Mouse (Mus musculus) olfactory bulb, adult 2 months (tissue): ENCODE data around the gene Msh5. TPM values are rescaled to one million over a fixed set of nuclear protein-coding genes. Genes with fewer than 3 reads are reported as not detected.

Experiments
- H3K27ac ChIP-seq: fragments of 200-500 bp; 2 replicates; pipeline ENCODE4 v1.5.1; 2012; ENCODE audit warnings: low read depth, low read length; ENCODE audit not compliant: insufficient read depth
- H3K4me1 ChIP-seq: fragments of 200-500 bp; 2 replicates; pipeline ENCODE4 v1.6.1; 2012; ENCODE audit warnings: low read length; ENCODE audit not compliant: control insufficient read depth, insufficient read depth
- H3K4me3 ChIP-seq: fragments of 200-500 bp; 2 replicates; pipeline ENCODE4 v1.5.1; 2012; ENCODE audit warnings: mild to moderate bottlenecking, low read depth, low read length, moderate library complexity; ENCODE audit not compliant: insufficient read depth
- CTCF ChIP-seq: fragments of 200-500 bp; IDR thresholded peaks from 2 replicates; pipeline ENCODE4 v1.5.1; 2012; ENCODE audit warnings: low read depth, mild to moderate bottlenecking, low read length, moderate library complexity; ENCODE audit not compliant: insufficient read depth
- POLR2A ChIP-seq: fragments of 200-500 bp; IDR thresholded peaks from 2 replicates; pipeline ENCODE4 v1.6.1; 2012; ENCODE audit warnings: mild to moderate bottlenecking, low read depth, low read length, moderate library complexity; ENCODE audit not compliant: insufficient read depth
- WGBS: fragments of 180-500 bp; shearing (Covaris S2); methylation state at CpG from one replicate; pipeline ENCODE4 v1.1.7; 2018; 5-methylcytosine and 5-hydroxymethylcytosine counted together
- polyA plus RNA-seq: library from polyadenylated mRNA; stranded (reverse); fragments of >200 nt; gene quantifications from 2 replicates; pipeline ENCODE4 v1.2.4, GENCODE M21; 2012; ENCODE audit warnings: low replicate concordance; ENCODE audit not compliant: missing spikeins, insufficient read depth, insufficient read length

The Msh5 gene
- not detected in 2 replicates for polyA plus RNA-seq

DNA sequence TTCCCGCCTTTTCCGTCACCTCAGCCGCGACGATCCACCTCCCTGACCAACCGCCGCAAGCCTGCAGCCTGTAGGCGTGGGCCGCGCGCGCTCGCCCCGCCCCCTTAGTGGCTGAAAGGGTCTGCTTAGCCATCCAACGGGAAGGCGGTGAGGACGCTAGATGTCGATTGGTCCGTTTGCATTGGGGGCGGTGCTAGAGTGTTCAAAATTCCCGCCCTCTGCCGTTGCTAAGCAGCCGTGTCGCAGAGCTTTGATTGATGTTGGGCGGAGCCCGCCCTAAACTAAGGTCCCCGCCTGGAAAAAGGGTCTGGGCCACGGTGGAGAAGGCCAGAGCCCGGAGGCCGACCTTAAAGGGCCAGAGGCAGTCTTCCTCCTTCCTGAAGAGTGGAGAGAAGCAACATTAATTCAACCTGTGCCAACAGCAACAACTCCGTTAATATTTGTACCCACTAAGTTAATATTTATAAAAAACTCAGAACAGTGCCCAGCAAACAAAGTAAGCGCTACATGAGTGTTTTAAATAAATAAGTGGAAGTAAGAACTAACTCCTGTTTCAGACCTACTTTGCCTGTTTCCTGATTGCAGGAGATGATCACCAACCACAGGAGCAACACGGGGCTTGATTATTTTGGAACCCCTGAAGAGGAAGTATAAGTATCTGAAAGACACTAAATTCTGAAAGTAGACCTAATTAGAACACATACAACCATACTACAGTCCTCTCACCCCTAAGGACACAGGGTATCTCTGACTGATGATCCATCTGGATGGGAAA lies at the start of gene Msh5:
Gene Msh5 (minus strand): TSS at position 65 of the 775 bp plus-strand sequence.
- Histone ChIP-seq H3K27ac (no peak within 1 kb of the TSS), H3K4me1 (peaks cover 31% of the 10 kb centered on the region), H3K4me3 (peak within 1 kb of the TSS; percentile 73)
- TF ChIP-seq POLR2A (no peak), CTCF (no peak)
- WGBS = 2% methylated on average over 33 of the region's 33 CpGs

DNA sequence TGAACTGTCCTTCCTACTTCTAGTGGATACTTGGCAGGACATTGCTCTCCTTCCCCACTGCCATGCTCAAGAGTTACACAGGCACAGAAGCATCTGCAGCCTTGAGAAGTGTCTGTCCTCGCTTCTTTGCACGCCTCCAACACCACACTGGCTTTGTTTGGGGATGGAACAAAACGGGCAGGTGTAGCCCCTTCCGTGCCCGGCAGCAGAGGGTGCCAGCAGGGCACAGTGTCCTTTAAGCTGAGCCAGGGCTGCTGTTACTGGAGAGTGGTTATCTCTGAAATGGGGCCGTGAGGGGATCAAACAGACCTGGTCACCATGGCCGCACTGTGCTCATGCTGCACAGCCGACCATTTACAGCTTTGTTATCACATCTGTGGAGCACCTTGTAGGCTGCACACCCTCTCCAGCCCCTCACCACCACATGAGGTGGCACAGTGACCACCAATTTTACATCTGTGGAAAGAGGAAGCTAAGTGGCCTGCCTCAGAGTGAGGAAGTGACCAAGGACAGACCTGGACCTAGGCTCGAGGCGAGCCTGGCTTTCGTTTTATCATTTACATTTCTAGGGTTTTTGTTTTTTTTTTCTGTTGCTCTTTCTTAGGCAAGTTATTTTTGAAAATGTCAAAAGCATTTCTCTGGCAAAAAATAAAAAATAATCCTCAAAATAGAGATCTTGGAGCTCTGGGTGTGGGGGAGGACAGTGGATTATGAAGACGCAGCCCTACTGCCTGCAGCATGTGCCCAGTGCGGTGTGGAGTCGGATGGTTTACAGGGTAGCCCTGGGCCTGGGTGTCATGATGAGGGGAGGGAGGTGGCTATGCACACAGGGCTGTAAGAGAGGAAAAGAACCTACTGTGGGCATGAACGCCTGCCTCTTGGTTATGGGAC lies 48.2 kb upstream of the Msh5 start:
- WGBS = 83% methylated on average over 15 of the region's 15 CpGs
- no peak overlapping the region for H3K4me3 ChIP-seq
- TF ChIP-seq CTCF (no peak), POLR2A (no peak)
- no peak overlapping the region for H3K27ac ChIP-seq
- peaks cover 31% of the 10 kb centered on the region for H3K4me1 ChIP-seq

DNA sequence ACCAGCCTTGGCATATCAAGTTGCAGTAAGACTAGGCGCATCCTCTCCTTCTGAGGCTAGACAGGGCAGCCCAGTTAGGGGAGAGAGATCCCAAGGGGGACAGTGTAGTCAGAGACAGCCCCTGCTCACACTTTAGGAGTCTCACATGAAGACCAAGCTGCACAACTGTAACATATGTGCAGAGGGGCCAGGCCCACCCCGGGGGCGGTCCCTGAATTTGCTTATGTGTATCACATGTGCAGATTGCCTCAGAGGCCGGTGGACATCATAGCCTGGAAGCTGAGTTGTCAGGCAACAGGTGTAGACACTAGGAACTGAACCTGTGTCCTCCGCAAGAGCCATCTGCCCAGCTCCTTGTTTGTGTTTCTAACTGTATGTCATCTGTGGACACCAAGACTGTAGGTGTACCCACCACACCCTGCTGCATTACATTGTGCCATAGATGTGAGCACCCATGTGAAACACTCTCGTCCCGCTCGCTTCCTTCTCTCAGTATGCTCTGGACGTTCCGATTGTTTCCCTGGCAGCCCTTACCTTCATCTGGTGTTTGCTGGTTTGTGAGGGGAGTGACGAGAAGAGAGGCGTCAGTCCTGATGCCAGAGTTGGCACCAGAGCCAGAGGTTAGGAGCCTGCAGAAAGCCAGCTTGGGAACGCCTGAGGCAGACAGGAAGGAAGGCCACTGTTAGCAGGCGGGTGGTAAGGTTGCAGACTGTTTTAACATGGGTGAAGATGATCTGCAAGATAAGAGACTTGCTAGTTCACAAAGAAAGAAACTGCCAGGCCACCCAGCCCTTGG lies 46.1 kb upstream of the Msh5 start:
- peaks cover 31% of the 10 kb centered on the region for H3K4me1 ChIP-seq
- 92% methylated on average over 14 of the region's 14 CpGs for WGBS
- no peak overlapping the region for H3K4me3 ChIP-seq
- TF ChIP-seq CTCF = no peak
- TF ChIP-seq POLR2A = no peak
- H3K27ac ChIP-seq = no peak overlapping the region

DNA sequence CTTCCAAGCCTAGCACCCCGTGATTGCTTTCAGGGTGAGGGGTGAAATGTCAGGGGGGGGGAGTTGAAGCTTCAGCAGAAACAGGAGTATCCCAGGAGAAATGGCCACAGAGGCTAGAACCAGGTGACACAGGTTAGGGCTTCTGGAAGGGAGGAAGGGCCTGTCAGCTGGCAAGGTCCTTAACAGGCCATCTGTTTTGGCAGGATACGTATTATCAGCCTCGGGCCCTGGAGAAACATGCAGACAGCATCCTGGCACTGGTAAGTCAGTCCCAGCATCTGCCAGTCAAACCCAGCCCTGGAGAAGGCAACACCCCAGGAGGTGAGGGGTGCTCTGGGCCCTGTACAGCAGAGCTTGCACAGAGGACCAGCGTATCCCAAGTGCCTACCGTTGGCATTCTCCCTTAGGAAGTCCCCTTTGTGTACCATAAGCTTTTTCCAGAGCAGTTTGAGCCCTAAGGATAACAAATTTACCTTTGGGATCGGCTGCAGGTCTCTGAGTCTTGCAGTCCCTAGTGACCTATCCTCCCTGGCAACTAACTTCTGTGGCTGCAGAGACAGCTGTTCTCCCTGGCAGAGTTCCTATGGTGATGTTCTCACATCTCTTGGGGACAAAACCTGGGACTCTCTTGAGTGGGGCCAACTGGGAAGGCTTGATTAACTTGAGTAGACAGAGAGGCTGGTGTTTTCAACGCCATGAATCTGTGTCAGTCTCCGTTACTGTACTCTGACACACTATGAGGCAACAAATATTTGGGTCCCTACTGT lies 43.8 kb upstream of the Msh5 start:
- 36% methylated on average over 8 of the region's 8 CpGs for WGBS
- Histone ChIP-seq H3K4me3 (peak overlapping the region; percentile 78), H3K27ac (no peak overlapping the region), H3K4me1 (peaks cover 15% of the 10 kb centered on the region)
- TF ChIP-seq POLR2A (no peak), CTCF (no peak)

DNA sequence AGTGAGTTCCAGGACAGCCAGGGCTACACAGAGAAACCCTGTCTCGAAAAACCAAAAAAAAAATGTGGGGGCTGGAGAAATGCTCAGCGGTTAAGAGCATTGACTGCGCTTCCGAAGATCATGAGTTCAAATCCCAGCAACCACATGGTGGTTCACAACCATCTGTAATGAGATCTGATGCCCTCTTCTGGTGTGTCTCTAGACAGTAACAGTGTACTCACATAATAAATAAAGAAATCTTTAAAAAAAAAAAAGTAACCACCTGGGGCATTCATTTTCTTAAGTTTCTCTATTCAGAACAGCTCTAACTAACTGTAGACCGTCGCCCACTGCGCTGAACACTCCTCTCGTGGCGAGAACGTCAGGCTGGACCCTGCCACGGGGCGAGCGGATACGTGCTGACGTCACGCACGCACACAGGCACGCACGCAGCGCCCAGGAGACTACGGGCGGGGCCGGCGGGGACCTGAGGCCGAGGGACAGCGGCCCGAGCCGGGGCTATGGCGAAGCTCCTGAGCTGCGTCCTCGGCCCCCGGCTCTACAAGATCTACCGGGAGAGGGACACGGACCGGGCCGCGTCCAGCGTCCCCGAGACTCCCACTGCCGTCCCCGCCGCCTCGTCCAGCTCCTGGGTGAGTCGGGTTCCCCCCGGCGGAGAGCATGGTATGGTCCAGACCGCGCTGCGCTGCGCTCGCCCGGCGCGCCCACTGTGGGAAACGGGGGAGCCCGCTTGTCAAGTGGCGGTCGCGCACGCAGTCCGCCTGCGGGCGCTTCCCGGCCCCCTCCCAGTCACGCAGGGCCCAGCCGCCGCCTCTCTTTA lies 42.5 kb upstream of the Msh5 start, which contains the start of gene Abhd16a:
Gene Abhd16a (plus strand): TSS at position 439 of the 820 bp plus-strand sequence.
- peak; percentile 93 for TF ChIP-seq POLR2A
- TF ChIP-seq CTCF = no peak
- 2% methylated on average over 67 of the region's 67 CpGs for WGBS
- Histone ChIP-seq H3K27ac (peak within 1 kb of the TSS; percentile 99), H3K4me3 (peak within 1 kb of the TSS; percentile 78), H3K4me1 (peaks cover 12% of the 10 kb centered on the region)

DNA sequence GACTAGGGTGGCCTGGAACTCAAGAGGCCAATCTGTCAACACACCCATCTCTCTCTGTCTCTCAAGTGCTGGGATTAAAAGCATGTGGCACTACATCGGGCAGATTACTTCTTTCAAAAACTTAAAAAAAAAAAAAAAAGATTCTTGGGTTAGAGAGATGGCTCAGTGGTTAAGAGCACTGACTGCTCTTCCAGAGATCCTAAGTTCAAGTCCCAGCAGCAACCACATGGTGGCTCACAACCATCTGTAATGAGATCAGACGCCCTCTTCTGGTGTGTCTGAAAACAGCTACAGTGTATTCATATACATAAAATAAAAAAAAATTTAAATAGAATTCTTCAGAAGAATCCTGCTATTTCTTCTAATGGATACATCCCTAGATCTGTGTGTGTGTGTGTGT lies 41.6 kb upstream of the Msh5 start:
- H3K4me3 ChIP-seq = no peak overlapping the region
- TF ChIP-seq CTCF = no peak
- TF ChIP-seq POLR2A = no peak
- no peak overlapping the region for H3K27ac ChIP-seq
- H3K4me1 ChIP-seq = peaks cover 12% of the 10 kb centered on the region
- WGBS = 46% methylated on average over 2 of the region's 2 CpGs

DNA sequence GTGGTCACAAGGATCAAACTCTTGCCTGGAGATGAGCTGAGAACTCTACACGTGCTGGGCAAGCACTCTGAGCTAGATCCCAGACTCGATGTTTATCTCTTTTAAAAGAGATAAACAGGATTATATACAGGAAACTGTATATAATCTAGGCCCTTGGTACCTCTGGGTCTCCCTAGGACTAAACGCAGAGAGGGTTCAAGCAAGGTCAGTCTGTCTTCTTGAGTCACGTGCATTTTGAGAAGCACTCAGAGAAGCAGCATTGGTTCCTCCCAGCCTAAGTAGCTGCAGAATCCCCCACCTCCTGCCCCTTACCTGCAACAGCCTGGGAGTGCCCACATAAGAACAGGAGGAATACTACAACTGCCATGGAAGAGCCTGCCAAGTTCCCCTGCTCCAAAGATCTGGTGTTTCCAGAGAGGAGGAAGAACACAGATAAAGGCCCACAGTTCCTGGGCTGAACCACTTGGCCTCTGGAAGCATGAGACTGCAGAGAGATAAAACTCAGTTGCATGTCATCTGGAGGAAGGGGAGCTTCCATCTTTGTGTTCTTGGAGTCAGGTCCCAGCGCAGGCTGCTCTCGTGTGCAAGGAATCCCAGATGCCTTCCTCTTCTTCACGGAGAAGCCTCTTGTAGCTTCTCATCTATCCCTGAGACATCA lies 38.8 kb upstream of the Msh5 start, which contains the start of gene Ly6g6f:
Gene Ly6g6f (minus strand): TSS at position 403 of the 658 bp plus-strand sequence.
- Histone ChIP-seq H3K4me3 (no peak within 1 kb of the TSS), H3K27ac (no peak within 1 kb of the TSS), H3K4me1 (peaks cover 4% of the 10 kb centered on the region)
- TF ChIP-seq CTCF (no peak), POLR2A (no peak)
- WGBS = 81% methylated on average over 7 of the region's 7 CpGs
